Mouse (Mus musculus) myocyte (in vitro differentiated cells): Measurements from ENCODE around the gene Gm45713. TPM values are rescaled to one million over a fixed set of nuclear protein-coding genes. Genes with fewer than 3 reads are reported as not detected.
A peak's percentile ranks its signal among the peaks of the same experiment; 100 is the strongest.
"Not testable (repeated sequence)": the region's sequence is repeated elsewhere in the genome, so short reads cannot be mapped to it uniquely, and the experiment has no call there.

Experiments used
- H3K27me3 ChIP-seq: one replicate; pipeline ENCODE4 v1.6.1; 2011; ENCODE audit not compliant: control insufficient read depth, insufficient read depth, insufficient read length
- H3K36me3 ChIP-seq: one replicate; pipeline ENCODE4 v1.6.1; 2011; ENCODE audit not compliant: control insufficient read depth, insufficient read depth
- H3K4me2 ChIP-seq: one replicate; pipeline ENCODE4 v1.6.1; 2011; ENCODE audit warnings: low read depth, control low read depth
- H3K4me3 ChIP-seq: one replicate; pipeline ENCODE4 v1.5.1; 2011; ENCODE audit warnings: mild to moderate bottlenecking, control low read depth, moderate library complexity
- H3K79me2 ChIP-seq: one replicate; pipeline ENCODE4 v1.6.1; 2011; ENCODE audit not compliant: control insufficient read depth, insufficient read depth
- H3ac ChIP-seq: one replicate; pipeline ENCODE4 v1.6.1; 2011; ENCODE audit not compliant: control insufficient read depth, insufficient read length
- CEBPB ChIP-seq: IDR thresholded peaks from 2 replicates; pipeline ENCODE4 v1.6.1; 2011; ENCODE audit warnings: mild to moderate bottlenecking, moderate library complexity; ENCODE audit not compliant: poor library complexity, insufficient read depth, severe bottlenecking
- E2F4 ChIP-seq: IDR thresholded peaks from one replicate; pipeline ENCODE4 v1.6.1; 2011; ENCODE audit warnings: mild to moderate bottlenecking, control low read depth, moderate library complexity; ENCODE audit not compliant: insufficient read depth
- MAX ChIP-seq: IDR thresholded peaks from one replicate; pipeline ENCODE4 v1.6.1; 2011; ENCODE audit warnings: low read depth, mild to moderate bottlenecking, control low read depth
- MYOD1 ChIP-seq, 3 experiments: IDR thresholded peaks; one replicate each; pipeline ENCODE4 v1.6.1; 2011; ENCODE audit warnings: control low read depth in 2 of 3, low read depth in 2 of 3, mild to moderate bottlenecking in 2 of 3, moderate library complexity in 1 of 3; ENCODE audit not compliant: insufficient read length in 2 of 3, control insufficient read depth in 1 of 3
- MYOG ChIP-seq, 3 experiments: IDR thresholded peaks; one replicate each; pipeline ENCODE4 v1.6.1; 2011; ENCODE audit warnings: control low read depth in 2 of 3, low read depth in 2 of 3, mild to moderate bottlenecking in 2 of 3; ENCODE audit not compliant: insufficient read length in 2 of 3, control insufficient read depth in 1 of 3, insufficient read depth in 1 of 3
- POLR2A ChIP-seq: IDR thresholded peaks from one replicate; pipeline ENCODE4 v1.6.1; 2011; ENCODE audit warnings: low read depth, mild to moderate bottlenecking, control low read depth, moderate library complexity; ENCODE audit not compliant: insufficient read length
- POLR2AphosphoS2 ChIP-seq: IDR thresholded peaks from one replicate; pipeline ENCODE4 v1.6.1; 2011; ENCODE audit warnings: low read depth, control low read depth; ENCODE audit not compliant: insufficient read length
- REST ChIP-seq: IDR thresholded peaks from one replicate; pipeline ENCODE4 v1.6.1; 2011; ENCODE audit warnings: mild to moderate bottlenecking, control low read depth, moderate library complexity; ENCODE audit not compliant: insufficient read depth, insufficient read length
- SRF ChIP-seq: IDR thresholded peaks from one replicate; pipeline ENCODE4 v1.6.1; 2011; ENCODE audit warnings: low read depth; ENCODE audit not compliant: control insufficient read depth, insufficient read length
- TCF12 ChIP-seq: IDR thresholded peaks from one replicate; pipeline ENCODE4 v1.6.1; 2011; ENCODE audit warnings: mild to moderate bottlenecking, control low read depth; ENCODE audit not compliant: poor library complexity, insufficient read depth, severe bottlenecking
- TCF3 ChIP-seq: IDR thresholded peaks from one replicate; pipeline ENCODE4 v1.6.1; 2011; ENCODE audit warnings: low read depth, control low read depth; ENCODE audit not compliant: insufficient read length
- USF1 ChIP-seq: IDR thresholded peaks from one replicate; pipeline ENCODE4 v1.6.1; 2011; ENCODE audit warnings: low read depth, mild to moderate bottlenecking, control low read depth, moderate library complexity
- polyA plus RNA-seq: library from polyadenylated mRNA; unstranded; fragments of >200 nt; fragmentation: generic; extraction: Trizol; gene quantifications from one replicate; pipeline ENCODE4 v1.2.1, GENCODE M21; 2012; ENCODE audit warnings: missing spikeins

Gene Gm45713
- polyA plus RNA-seq, 1 experiment, result 3.6 TPM

GRCm38 (mm10) chr7:45117566-45117965, 18.5 kb downstream of the Gm45713 start:
- Histone ChIP-seq H3K4me3 (no peak overlapping the region), H3K79me2 (peaks cover under 1% of the 10 kb centered on the region), H3K36me3 (peaks cover 33% of the 10 kb centered on the region), H3K4me2 (no peak overlapping the region), H3K27me3 (no peaks in the 10 kb centered on the region), H3ac (no peak overlapping the region)
- TF ChIP-seq POLR2AphosphoS2 (no peak), MYOG (IDR thresholded peaks at IDR 0.05; ENCODE audit: control insufficient read depth in 1 of 3, insufficient read depth in 1 of 3, insufficient read length in 2 of 3, low read depth in 2 of 3) (no peak), CEBPB (no peak), POLR2A (no peak), TCF12 (no peak), MAX (no peak), SRF (no peak), REST (no peak), USF1 (no peak), TCF3 (no peak), E2F4 (no peak), MYOD1 (IDR thresholded peaks at IDR 0.05; ENCODE audit: control insufficient read depth in 1 of 3, insufficient read length in 2 of 3, low read depth in 2 of 3) (no peak)

GRCm38 (mm10) chr7:45113476-45113875, 22.6 kb downstream of the Gm45713 start:
- Histone ChIP-seq H3K27me3 (no peaks in the 10 kb centered on the region), H3K4me3 (no peak overlapping the region), H3K36me3 (peaks cover 6% of the 10 kb centered on the region), H3K79me2 (no peaks in the 10 kb centered on the region), H3ac (no peak overlapping the region), H3K4me2 (no peak overlapping the region)
- no peak for TF ChIP-seq POLR2A
- TF ChIP-seq MYOG (IDR thresholded peaks at IDR 0.05; ENCODE audit: control insufficient read depth in 1 of 3, insufficient read depth in 1 of 3, insufficient read length in 2 of 3, low read depth in 2 of 3), result no peak
- TF ChIP-seq E2F4, result no peak
- TF ChIP-seq SRF, result no peak
- TF ChIP-seq USF1, result no peak
- TF ChIP-seq REST, result no peak
- TF ChIP-seq CEBPB, result no peak
- TF ChIP-seq POLR2AphosphoS2, result no peak
- no peak for TF ChIP-seq MAX
- no peak for TF ChIP-seq TCF3
- no peak for TF ChIP-seq TCF12
- no peak for TF ChIP-seq MYOD1 (IDR thresholded peaks at IDR 0.05; ENCODE audit: control insufficient read depth in 1 of 3, insufficient read length in 2 of 3, low read depth in 2 of 3)

- Histone ChIP-seq H3K36me3 (no peaks in the 10 kb centered on the region), H3ac (no peak overlapping the region), H3K27me3 (no peaks in the 10 kb centered on the region), H3K4me2 (no peak overlapping the region), H3K4me3 (no peak overlapping the region), H3K79me2 (no peaks in the 10 kb centered on the region)
- TF ChIP-seq MAX (no peak), CEBPB (no peak), REST (no peak), POLR2A (no peak), SRF (no peak), MYOG (IDR thresholded peaks at IDR 0.05; ENCODE audit: control insufficient read depth in 1 of 3, insufficient read depth in 1 of 3, insufficient read length in 2 of 3, low read depth in 2 of 3) (no peak), MYOD1 (IDR thresholded peaks at IDR 0.05; ENCODE audit: control insufficient read depth in 1 of 3, insufficient read length in 2 of 3, low read depth in 2 of 3) (no peak), TCF3 (no peak), POLR2AphosphoS2 (no peak), USF1 (no peak), E2F4 (no peak), TCF12 (no peak)
Observed at GRCm38 (mm10) chr7:45112529-45112928, 23.5 kb downstream of the Gm45713 start.

- Histone ChIP-seq H3K4me2 (no peak overlapping the region), H3K4me3 (no peak overlapping the region)
- no peak for TF ChIP-seq POLR2AphosphoS2
- TF ChIP-seq MAX, result no peak
- TF ChIP-seq USF1, result no peak
- no peak for TF ChIP-seq TCF12
- peak in 1 of 3 experiments; percentile 26 for TF ChIP-seq MYOG (IDR thresholded peaks at IDR 0.05; ENCODE audit: control insufficient read depth in 1 of 3, insufficient read depth in 1 of 3, insufficient read length in 2 of 3, low read depth in 2 of 3)
- TF ChIP-seq MYOD1 (IDR thresholded peaks at IDR 0.05; ENCODE audit: control insufficient read depth in 1 of 3, insufficient read length in 2 of 3, low read depth in 2 of 3), result peak in 1 of 3 experiments; percentile 30
- no peak for TF ChIP-seq E2F4
- no peak for TF ChIP-seq SRF
- TF ChIP-seq REST, result no peak
Observed at GRCm38 (mm10) chr7:45111940-45112339, 24.1 kb downstream of the Gm45713 start.

GRCm38 (mm10) chr7:45110089-45110488, 25.9 kb downstream of the Gm45713 start:
- H3K79me2 ChIP-seq, H3K36me3 ChIP-seq, H3ac ChIP-seq, H3K4me3 ChIP-seq, H3K4me2 ChIP-seq, H3K27me3 ChIP-seq: not testable (repeated sequence)

More at GRCm38 (mm10) chr7:45111940-45112339, 24.1 kb downstream of the Gm45713 start:
- Histone ChIP-seq H3K27me3 (no peaks in the 10 kb centered on the region), H3K36me3 (no peaks in the 10 kb centered on the region), H3ac (no peak overlapping the region), H3K79me2 (no peaks in the 10 kb centered on the region)
